Mouse (Mus musculus) ES-Bruce4 (cell line): ENCODE data around the gene Ola1.

ENCODE experiments used
- CTCF ChIP-seq: IDR thresholded peaks from one replicate; pipeline ENCODE4 v1.8.1; 2011; ENCODE audit warnings: low read depth, low read length
- EP300 ChIP-seq: IDR thresholded peaks from 2 replicates; pipeline ENCODE4 v1.6.1; 2011; ENCODE audit warnings: low read depth, low read length; ENCODE audit not compliant: insufficient read depth

- TF ChIP-seq CTCF (no peak), EP300 (no peak)
Measured at GRCm38 (mm10) chr2:73082476-73082875, 136.2 kb downstream of the Ola1 start.
